Mouse (Mus musculus) stomach, embryonic 16.5 days (tissue): ENCODE results near the gene Pde1b. TPM values are rescaled to one million over a fixed set of nuclear protein-coding genes. Genes with fewer than 3 reads are reported as not detected.
A peak's percentile ranks its signal among the peaks of the same experiment; 100 is the strongest.

Experiments
- ATAC-seq: fragments of 200-750 bp; cut with Nextera tagmentation; 2 replicates; pipeline ENCODE4 v1.8.0; 2017; ENCODE audit warnings: moderate number of reproducible peaks, moderate TSS enrichment; ENCODE audit not compliant: insufficient read depth, low FRiP score
- H3K27ac ChIP-seq: fragments of 300-500 bp; sonication (generic); 2 replicates; pipeline ENCODE4 v1.5.1; 2014; ENCODE audit warnings: low read length
- H3K27me3 ChIP-seq: fragments of 300-500 bp; sonication (generic); 2 replicates; pipeline ENCODE4 v1.6.1; 2014; ENCODE audit warnings: low read length, control low read depth, mixed read lengths; ENCODE audit not compliant: control insufficient read depth, insufficient read depth
- H3K36me3 ChIP-seq: fragments of 300-500 bp; sonication (generic); 2 replicates; pipeline ENCODE4 v1.6.1; 2014; ENCODE audit warnings: low read length; ENCODE audit not compliant: control insufficient read depth, insufficient read depth
- H3K4me1 ChIP-seq: fragments of 300-500 bp; sonication (generic); 2 replicates; pipeline ENCODE4 v1.6.1; 2014; ENCODE audit warnings: low read length, control low read depth, mixed read lengths; ENCODE audit not compliant: control insufficient read depth, insufficient read depth
- H3K4me2 ChIP-seq: fragments of 300-500 bp; sonication (generic); 2 replicates; pipeline ENCODE4 v1.6.1; 2014; ENCODE audit warnings: low read depth, low read length, mixed read lengths
- H3K4me3 ChIP-seq: fragments of 300-500 bp; sonication (generic); replicated peaks from 2 replicates; pipeline ENCODE4 v1.5.1; 2014; ENCODE audit warnings: mild to moderate bottlenecking, low read length
- H3K9ac ChIP-seq: fragments of 300-500 bp; sonication (generic); 2 replicates; pipeline ENCODE4 v1.6.1; 2014; ENCODE audit warnings: low read length
- H3K9me3 ChIP-seq: fragments of 300-500 bp; sonication (generic); replicated peaks from 2 replicates; pipeline ENCODE4 v1.6.1; 2016; ENCODE audit warnings: low read length, control low read depth; ENCODE audit not compliant: control insufficient read depth
- WGBS: fragments of 180-500 bp; shearing (Covaris S2); extraction: QIAGEN DNeasy Blood & Tissue Kit; methylation state at CpG from one replicate; pipeline ENCODE4 v1.1.7; 2014; 5-methylcytosine and 5-hydroxymethylcytosine counted together
- polyA plus RNA-seq: library from polyadenylated mRNA; unstranded; fragments of >200 nt; fragmentation: Nextera tagmentation; extraction: Ambion mirVana; gene quantifications from 2 replicates; pipeline ENCODE4 v1.2.1, GENCODE M21; 2015

Pde1b gene
- polyA plus RNA-seq, result 10.7 and 10.8 TPM in 2 replicates

GRCm38 (mm10) chr15:103502435-103503250, at the start of gene Pde1b:
Gene Pde1b, plus strand, starts transcription at chr15:103503034.
- Histone ChIP-seq H3K9ac (peak within 1 kb of the TSS; percentile 74), H3K4me3 (peak within 1 kb of the TSS; percentile 61), H3K27me3 (peaks cover 3% of the 10 kb centered on the region; the same call in 1 of the 2 replicates), H3K4me2 (peak within 1 kb of the TSS; percentile 97), H3K9me3 (no peaks in the 10 kb centered on the region), H3K36me3 (no peaks in the 10 kb centered on the region), H3K4me1 (0 out of 2 replicates have a peak, but pooled peaks cover 6% of the 10 kb centered on the region), H3K27ac (no peak within 1 kb of the TSS; the same call in 1 of the 2 replicates)
- 1% methylated on average over 56 of the region's 63 CpGs for WGBS
- peak; percentile 93 for ATAC-seq

GRCm38 (mm10) chr15:103453551-103454218, 49.1 kb upstream of the Pde1b start, which contains the start of gene Nckap1l:
Gene Nckap1l, plus strand, starts transcription at chr15:103453794.
- Histone ChIP-seq H3K27ac (no peak within 1 kb of the TSS), H3K36me3 (no peaks in the 10 kb centered on the region), H3K9me3 (no peaks in the 10 kb centered on the region), H3K4me3 (peak within 1 kb of the TSS; percentile 8; the same call in 1 of the 2 replicates), H3K27me3 (no peaks in the 10 kb centered on the region), H3K4me1 (no peaks in the 10 kb centered on the region), H3K4me2 (no peak within 1 kb of the TSS), H3K9ac (no peak within 1 kb of the TSS)
- 0 out of 2 replicates have a peak, but pooled peaks have one; percentile 17 for ATAC-seq
- WGBS, result 79% methylated on average over 13 of the region's 13 CpGs

DNA sequence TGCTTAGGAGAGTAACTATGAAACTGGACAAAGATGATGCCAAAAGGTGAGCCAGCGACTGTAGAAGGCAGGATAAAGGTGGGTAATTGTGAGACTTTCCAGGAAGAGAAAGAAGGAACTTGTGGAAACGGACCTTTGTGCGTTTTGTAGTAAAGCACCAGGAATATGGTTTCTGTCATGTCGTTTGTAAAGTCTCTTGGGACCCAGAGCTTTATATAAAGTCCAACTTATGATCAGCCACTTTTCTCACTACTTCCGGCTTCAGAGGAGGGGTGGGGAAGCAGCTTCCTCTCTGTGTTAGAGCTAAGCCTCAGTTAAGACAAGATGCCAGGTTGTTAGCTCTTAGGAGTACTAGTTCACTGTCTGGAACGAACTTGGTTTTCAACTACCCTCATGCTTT, 48.4 kb upstream of the Pde1b start:
- Histone ChIP-seq H3K4me3 (peak overlapping the region; percentile 8; the same call in 1 of the 2 replicates), H3K4me1 (no peaks in the 10 kb centered on the region), H3K27me3 (no peaks in the 10 kb centered on the region), H3K9me3 (no peaks in the 10 kb centered on the region), H3K27ac (no peak overlapping the region), H3K4me2 (no peak overlapping the region), H3K9ac (no peak overlapping the region), H3K36me3 (no peaks in the 10 kb centered on the region)
- WGBS, result 78% methylated on average over 6 of the region's 6 CpGs
- no peak for ATAC-seq

DNA sequence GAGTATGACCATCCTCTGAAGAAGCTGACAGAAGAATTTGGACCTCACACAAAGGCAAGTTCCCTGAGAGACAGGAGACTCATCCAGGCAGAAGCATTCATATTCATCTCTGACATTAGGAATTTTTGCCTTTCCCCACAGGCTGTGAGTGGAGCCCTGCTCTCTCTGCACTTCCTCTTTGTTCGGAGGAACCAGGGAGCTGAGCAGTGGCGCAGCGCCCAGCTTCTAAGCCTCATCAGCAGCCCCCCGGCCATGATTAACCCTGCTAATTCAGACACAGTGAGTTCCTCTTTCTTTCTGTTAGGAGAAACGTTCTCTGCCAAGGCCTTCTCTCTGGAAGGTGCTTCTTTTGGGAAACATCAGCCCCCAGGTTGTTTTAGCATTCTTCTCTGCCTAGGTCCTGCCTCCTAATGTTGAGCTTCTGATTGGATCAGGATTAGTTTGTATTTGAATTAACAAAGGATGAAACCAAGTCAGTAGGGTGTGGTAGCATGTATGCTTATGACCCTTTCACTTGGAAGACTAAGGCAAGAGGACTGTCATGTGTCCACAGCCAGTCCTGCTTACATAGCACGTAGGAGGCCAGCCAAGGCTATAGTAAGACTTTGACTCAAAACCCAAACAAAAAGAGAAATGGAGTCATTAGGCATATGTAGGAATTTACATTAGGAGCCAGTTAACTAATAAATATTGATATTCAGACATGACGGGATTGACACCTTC, 40.1 kb upstream of the Pde1b start:
- Histone ChIP-seq H3K27ac (peak overlapping the region; percentile 72), H3K4me1 (peaks cover 4% of the 10 kb centered on the region; the same call in 1 of the 2 replicates), H3K36me3 (no peaks in the 10 kb centered on the region), H3K9me3 (no peaks in the 10 kb centered on the region), H3K4me3 (no peak overlapping the region), H3K27me3 (no peaks in the 10 kb centered on the region), H3K4me2 (no peak overlapping the region; the same call in 1 of the 2 replicates), H3K9ac (no peak overlapping the region)
- ATAC-seq, result peak; percentile 64; the same call in 1 of the 2 replicates
- whole genome bisulfite sequencing, result 46% methylated on average over 7 of the region's 7 CpGs

- H3K9ac ChIP-seq, result no peak overlapping the region
- H3K27me3 ChIP-seq, result no peaks in the 10 kb centered on the region
- WGBS, result 74% methylated on average over 7 of the region's 7 CpGs
- H3K4me2 ChIP-seq, result no peak overlapping the region
- no peaks in the 10 kb centered on the region for H3K36me3 ChIP-seq
- ATAC-seq, result no peak
- no peak overlapping the region for H3K4me3 ChIP-seq
- no peaks in the 10 kb centered on the region for H3K4me1 ChIP-seq
- no peaks in the 10 kb centered on the region for H3K9me3 ChIP-seq
- H3K27ac ChIP-seq, result no peak overlapping the region
Observed at GRCm38 (mm10) chr15:103471488-103472194, 31.2 kb upstream of the Pde1b start.

DNA sequence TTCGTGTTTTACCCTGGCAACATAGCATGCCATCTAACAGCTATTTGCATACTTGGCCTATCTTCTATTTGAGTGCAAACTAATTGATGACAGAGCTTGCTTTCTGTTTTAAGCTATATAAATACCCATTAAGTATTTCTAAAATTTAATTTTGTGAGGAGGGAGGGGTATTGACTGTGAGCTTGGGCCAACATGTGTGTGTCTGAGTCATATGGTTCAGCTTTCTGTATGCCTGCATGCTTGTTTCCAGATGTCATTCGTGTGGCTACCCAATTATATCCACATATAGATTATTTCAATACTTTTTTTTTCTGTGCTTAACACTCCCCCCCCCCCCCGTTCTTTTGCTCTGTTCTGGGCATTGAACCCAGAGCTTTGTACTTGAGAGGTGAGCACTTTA, 30.6 kb upstream of the Pde1b start:
- no peaks in the 10 kb centered on the region for H3K27me3 ChIP-seq
- no peak overlapping the region for H3K4me3 ChIP-seq
- no peak overlapping the region for H3K9ac ChIP-seq
- WGBS, result 79% methylated on average over 3 of the region's 3 CpGs
- H3K4me1 ChIP-seq, result no peaks in the 10 kb centered on the region
- no peak for ATAC-seq
- no peaks in the 10 kb centered on the region for H3K9me3 ChIP-seq
- no peak overlapping the region for H3K4me2 ChIP-seq
- H3K36me3 ChIP-seq, result no peaks in the 10 kb centered on the region
- H3K27ac ChIP-seq, result no peak overlapping the region

DNA sequence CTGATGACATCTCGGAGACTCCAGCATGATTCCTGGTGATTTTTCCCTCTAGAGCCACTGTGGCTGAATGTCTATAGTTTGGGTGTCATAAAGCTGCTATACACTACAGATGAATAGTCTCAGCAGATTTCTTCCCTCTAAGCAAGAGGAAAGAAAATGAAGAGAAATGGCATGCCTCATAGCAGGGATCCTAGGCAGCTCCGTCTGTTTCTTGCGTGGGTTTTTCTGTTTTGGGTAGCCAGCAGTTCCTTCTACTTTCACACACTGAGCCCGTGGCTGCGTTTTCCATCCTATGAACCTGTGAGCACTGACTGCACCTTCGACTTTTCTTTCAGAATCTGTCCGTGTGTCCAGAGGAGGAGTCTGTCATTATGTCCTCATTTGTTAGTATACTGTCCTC, 29.7 kb upstream of the Pde1b start:
- no peak overlapping the region for H3K9ac ChIP-seq
- no peak overlapping the region for H3K4me3 ChIP-seq
- H3K9me3 ChIP-seq, result no peaks in the 10 kb centered on the region
- no peaks in the 10 kb centered on the region for H3K4me1 ChIP-seq
- WGBS, result 86% methylated on average over 7 of the region's 7 CpGs
- no peaks in the 10 kb centered on the region for H3K36me3 ChIP-seq
- H3K27ac ChIP-seq, result no peak overlapping the region
- ATAC-seq, result no peak
- H3K4me2 ChIP-seq, result no peak overlapping the region
- H3K27me3 ChIP-seq, result no peaks in the 10 kb centered on the region

DNA sequence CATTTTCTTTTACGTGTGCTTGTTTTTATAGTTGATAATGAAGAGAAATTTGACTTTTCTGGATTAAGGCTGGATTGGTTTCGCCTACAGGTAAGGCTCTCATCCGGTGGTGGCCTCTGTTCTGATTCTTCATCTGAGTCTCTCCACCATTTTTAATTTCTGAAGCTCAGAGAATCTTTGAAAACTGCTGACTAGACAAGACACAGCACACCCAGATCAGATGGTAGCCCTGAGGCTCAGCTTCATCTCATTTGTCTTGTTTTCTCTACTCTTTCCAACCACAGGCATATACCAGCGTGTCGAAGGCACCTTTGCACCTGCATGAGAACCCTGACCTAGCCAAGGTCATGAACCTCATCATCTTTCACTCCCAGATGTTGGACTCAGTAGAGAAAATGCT, 29.1 kb upstream of the Pde1b start:
- H3K4me2 ChIP-seq, result no peak overlapping the region
- H3K4me1 ChIP-seq, result no peaks in the 10 kb centered on the region
- WGBS, result 79% methylated on average over 5 of the region's 5 CpGs
- no peak for ATAC-seq
- H3K36me3 ChIP-seq, result no peaks in the 10 kb centered on the region
- H3K9me3 ChIP-seq, result no peaks in the 10 kb centered on the region
- H3K4me3 ChIP-seq, result no peak overlapping the region
- H3K27ac ChIP-seq, result no peak overlapping the region
- H3K9ac ChIP-seq, result no peak overlapping the region
- H3K27me3 ChIP-seq, result no peaks in the 10 kb centered on the region
